Mouse (Mus musculus) c-Kit-positive CD71-positive TER-119-positive erythroid progenitor cells, embryonic 14.5 days (primary cell): ENCODE measurements around the gene Eps8l1.

Experiments
- DNase-seq: peaks from one replicate; pipeline ENCODE4 v3.0.0-alpha.2; 2013; ENCODE audit warnings: low spot score

The Eps8l1 gene

GRCm38 (mm10) chr7:4508739-4509116 lies 48.3 kb downstream of the Eps8l1 start:
- DNase-seq: no peak

GRCm38 (mm10) chr7:4509863-4510608 lies 49.6 kb downstream of the Eps8l1 start:
- DNase-seq: peak; percentile 70

- no peak for DNase-seq
Measured at GRCm38 (mm10) chr7:4511489-4512224, 51.2 kb downstream of the Eps8l1 start.

GRCm38 (mm10) chr7:4513236-4513635 lies 52.8 kb downstream of the Eps8l1 start:
- peak; percentile 63 for DNase-seq

- DNase-seq: no peak
Measured at GRCm38 (mm10) chr7:4513829-4514712, 53.6 kb downstream of the Eps8l1 start.

- no peak for DNase-seq
Measured at GRCm38 (mm10) chr7:4515853-4516252, 55.4 kb downstream of the Eps8l1 start.

- no peak for DNase-seq
Measured at GRCm38 (mm10) chr7:4516332-4517050, 56.0 kb downstream of the Eps8l1 start, which contains the start of gene Tnnt1. Gene Tnnt1 (minus strand): TSS chr7:4516382.

GRCm38 (mm10) chr7:4518487-4518886 lies 58.0 kb downstream of the Eps8l1 start:
- no peak for DNase-seq

- no peak for DNase-seq
Measured at GRCm38 (mm10) chr7:4521231-4522003, 60.9 kb downstream of the Eps8l1 start.

- DNase-seq: no peak
Measured at GRCm38 (mm10) chr7:4522292-4522691, 61.8 kb downstream of the Eps8l1 start.

GRCm38 (mm10) chr7:4523205-4524130 lies 63.0 kb downstream of the Eps8l1 start:
- no peak for DNase-seq

- peak; percentile 52 for DNase-seq
Measured at GRCm38 (mm10) chr7:4524212-4524922, 63.9 kb downstream of the Eps8l1 start, which contains the start of gene Tnni3. Gene Tnni3 (minus strand): TSS chr7:4524229.

- DNase-seq: peak; percentile 75
Measured at GRCm38 (mm10) chr7:4526341-4527301, 66.1 kb downstream of the Eps8l1 start.

- no peak for DNase-seq
Measured at GRCm38 (mm10) chr7:4527302-4527689, 66.8 kb downstream of the Eps8l1 start.
